32 mouse cellular contexts compared by ENCODE assay signal in the genomic region with DNA sequence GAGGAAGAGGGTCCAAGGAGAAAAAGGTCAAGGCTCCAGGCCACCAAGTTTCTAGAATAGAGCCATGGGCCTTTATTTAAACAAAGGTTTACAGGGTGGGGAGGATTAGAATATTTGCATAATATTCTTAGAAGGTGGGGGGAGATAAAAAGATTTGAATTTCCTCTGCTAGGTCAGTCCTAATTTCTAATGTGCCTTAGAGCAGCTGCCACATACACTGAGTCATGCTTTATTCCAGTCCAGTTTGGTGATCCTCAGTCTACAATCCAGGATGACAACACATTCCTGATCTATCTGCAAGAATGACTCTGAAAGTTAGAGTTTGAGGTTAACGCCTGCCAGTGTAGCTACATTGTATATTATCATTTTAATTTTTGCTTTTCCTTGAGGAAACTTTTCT. TPM values are rescaled to one million over a fixed set of nuclear protein-coding genes. Genes with fewer than 3 reads are reported as not detected.
DNase-seq lines count a peak whose midpoint lies in the region; ATAC-seq and TF ChIP-seq lines count a peak whose summit lies in the region.
"Had no signal": no experiment of that assay in that cellular context is flagged by ENCODE, and none has a peak within 500 bp of the region (broad histone marks: within the 10 kb centered on the region; RNA-seq: fewer than 3 reads in every experiment).

No protein-coding gene starts in this region.

- no peak overlapping the region for H3K4me3 ChIP-seq in midbrain, embryonic 11.5 days (ENCODE audit: low read depth, low read length)
- H3K4me3 ChIP-seq in midbrain, embryonic 13.5 days (replicated peaks) = no peak overlapping the region
- H3K4me3 ChIP-seq in ES-E14 (ENCODE audit: insufficient read depth in 1 of 2, low read depth in 1 of 2, low read length in 2 of 2, poor library complexity in 1 of 2, severe bottlenecking in 1 of 2) = no peak overlapping the region
- no peak overlapping the region for H3K4me3 ChIP-seq in stomach, embryonic 15.5 days (replicated peaks)
- no peak overlapping the region for H3K4me3 ChIP-seq in kidney, embryonic 14.5 days (ENCODE audit: low read length)
- H3K4me3 ChIP-seq: forebrain, embryonic 15.5 days; gastrocnemius, adult 2 months; heart, adult 2 months; heart, embryonic 12.5 days; hindbrain, embryonic 10.5 days; layer of hippocampus, adult 2 months; neural tube, embryonic 13.5 days had no signal

- H3K4me1 ChIP-seq in midbrain, embryonic 11.5 days (ENCODE audit: control insufficient read depth, insufficient read depth, low read length) = peaks cover 14% of the 10 kb centered on the region
- H3K4me1 ChIP-seq in midbrain, embryonic 13.5 days (replicated peaks) = peaks cover 25% of the 10 kb centered on the region
- peaks cover 11 to 33% of the 10 kb centered on the region in 2 experiments for H3K4me1 ChIP-seq in ES-E14 (ENCODE audit: control insufficient read depth in 2 of 2, insufficient read depth in 2 of 2, low read length in 2 of 2, poor library complexity in 1 of 2)
- peaks cover 14% of the 10 kb centered on the region for H3K4me1 ChIP-seq in stomach, embryonic 15.5 days
- H3K4me1 ChIP-seq in kidney, embryonic 14.5 days (ENCODE audit: control insufficient read depth, insufficient read depth, low read length) = peaks cover 11% of the 10 kb centered on the region; the same call in 1 of the 2 replicates

- ATAC-seq in midbrain, embryonic 11.5 days (ENCODE audit: low FRiP score) = no peak
- ATAC-seq in midbrain, embryonic 13.5 days = no peak
- ATAC-seq in stomach, embryonic 15.5 days (ENCODE audit: insufficient read depth, low FRiP score, low read depth) = no peak
- ATAC-seq in kidney, embryonic 14.5 days (ENCODE audit: low FRiP score, low TSS enrichment) = no peak
- no peak for ATAC-seq in frontal cortex, adult (ENCODE audit: low TSS enrichment)
- ATAC-seq: forebrain, embryonic 15.5 days; hindbrain, embryonic 16.5 days; midbrain, embryonic 16.5 days had no signal

- no peaks in the 10 kb centered on the region for H3K36me3 ChIP-seq in midbrain, embryonic 11.5 days (ENCODE audit: control insufficient read depth, insufficient read depth, low read length)
- no peaks in the 10 kb centered on the region for H3K36me3 ChIP-seq in midbrain, embryonic 13.5 days
- peaks cover 8% of the 10 kb centered on the region for H3K36me3 ChIP-seq in ES-E14 (ENCODE audit: control insufficient read depth, insufficient read depth, low read length, poor library complexity, severe bottlenecking)
- H3K36me3 ChIP-seq in stomach, embryonic 15.5 days = no peaks in the 10 kb centered on the region
- no peaks in the 10 kb centered on the region for H3K36me3 ChIP-seq in kidney, embryonic 14.5 days (ENCODE audit: control insufficient read depth, insufficient read depth, low read length)
- H3K36me3 ChIP-seq: forebrain, embryonic 15.5 days; heart, embryonic 12.5 days; hindbrain, embryonic 10.5 days; neural tube, embryonic 13.5 days had no signal

- no peak overlapping the region for H3K4me2 ChIP-seq in midbrain, embryonic 11.5 days
- no peak overlapping the region for H3K4me2 ChIP-seq in midbrain, embryonic 13.5 days (replicated peaks)
- no peak overlapping the region for H3K4me2 ChIP-seq in stomach, embryonic 15.5 days
- H3K4me2 ChIP-seq in kidney, embryonic 14.5 days (replicated peaks; ENCODE audit: low read depth, low read length) = no peak overlapping the region
- H3K4me2 ChIP-seq: forebrain, embryonic 15.5 days; neural tube, embryonic 13.5 days had no signal

- H3K9ac ChIP-seq in midbrain, embryonic 11.5 days (ENCODE audit: low read length) = no peak overlapping the region
- no peak overlapping the region for H3K9ac ChIP-seq in midbrain, embryonic 13.5 days (replicated peaks)
- peak overlapping the region; percentile 56; the same call in 1 of the 2 replicates for H3K9ac ChIP-seq in ES-E14 (ENCODE audit: insufficient read depth, low read depth, low read length, poor library complexity, severe bottlenecking)
- no peak overlapping the region for H3K9ac ChIP-seq in stomach, embryonic 15.5 days
- H3K9ac ChIP-seq in kidney, embryonic 14.5 days (ENCODE audit: low read depth, low read length) = no peak overlapping the region
- H3K9ac ChIP-seq: forebrain, embryonic 15.5 days; heart, embryonic 12.5 days; liver, embryonic 14.5 days; neural tube, embryonic 13.5 days had no signal

- H3K27ac ChIP-seq in midbrain, embryonic 11.5 days (ENCODE audit: low read depth, low read length) = no peak overlapping the region
- no peak overlapping the region for H3K27ac ChIP-seq in midbrain, embryonic 13.5 days
- peak overlapping the region; percentile 84; the same call in 1 of the 2 replicates for H3K27ac ChIP-seq in ES-E14 (ENCODE audit: insufficient read depth, low read depth, low read length, poor library complexity, severe bottlenecking)
- peak overlapping the region; percentile 71; the same call in 1 of the 2 replicates for H3K27ac ChIP-seq in stomach, embryonic 15.5 days
- H3K27ac ChIP-seq in kidney, embryonic 14.5 days (ENCODE audit: low read depth, low read length) = no peak overlapping the region
- H3K27ac ChIP-seq: forebrain, embryonic 15.5 days; heart, adult 2 months; hindbrain, embryonic 10.5 days; layer of hippocampus, adult 2 months; liver, embryonic 14.5 days; macrophage; neural tube, embryonic 13.5 days had no signal

- no peaks in the 10 kb centered on the region for H3K9me3 ChIP-seq in midbrain, embryonic 11.5 days (ENCODE audit: control insufficient read depth, low read length)
- H3K9me3 ChIP-seq in midbrain, embryonic 13.5 days = no peaks in the 10 kb centered on the region
- H3K9me3 ChIP-seq in ES-E14 (ENCODE audit: control insufficient read depth, insufficient read depth, low read depth, low read length) = no peaks in the 10 kb centered on the region
- H3K9me3 ChIP-seq in stomach, embryonic 15.5 days = no peaks in the 10 kb centered on the region
- no peaks in the 10 kb centered on the region for H3K9me3 ChIP-seq in kidney, embryonic 14.5 days (ENCODE audit: control insufficient read depth, low read length)
- H3K9me3 ChIP-seq: forebrain, embryonic 15.5 days; heart, embryonic 12.5 days; hindbrain, embryonic 10.5 days; neural tube, embryonic 13.5 days had no signal

- peak; percentile 77 for DNase-seq in midbrain, embryonic 11.5 days (ENCODE audit: low spot score, missing footprints)
- no peak for DNase-seq in ES-E14 (ENCODE audit: low read depth, low spot score)
- no peak for DNase-seq in natural killer cell, adult 2 months (ENCODE audit: low spot score in 2 of 2)
- DNase-seq: adrenal gland, adult 8-10 months; cerebellum, adult 2 months; cerebellum, postnatal 14 days; gastrocnemius, adult 2 months; gastrocnemius, postnatal 36 days; heart, adult 2 months; heart, postnatal 10 days; kidney, adult 18-20 months; kidney, postnatal 36 days; liver; lung, adult 2 months; lung, postnatal 10 days; retina, postnatal 1 day; right cerebral cortex, postnatal 14 days; thymus, adult 18-20 months; thymus, postnatal 25 days had no signal

- 92% methylated on average over 1 of the region's 1 CpGs for WGBS in midbrain, embryonic 11.5 days
- WGBS in midbrain, embryonic 13.5 days = 97% methylated on average over 1 of the region's 1 CpGs
- WGBS in stomach, embryonic 15.5 days = 87% methylated on average over 1 of the region's 1 CpGs
- 86% methylated on average over 1 of the region's 1 CpGs for WGBS in kidney, embryonic 14.5 days

- no peaks in the 10 kb centered on the region; the same call in 1 of the 2 replicates for H3K27me3 ChIP-seq in midbrain, embryonic 11.5 days (ENCODE audit: control insufficient read depth, insufficient read depth, low read length)
- H3K27me3 ChIP-seq in midbrain, embryonic 13.5 days = 0 out of 2 replicates have a peak, but pooled peaks cover 5% of the 10 kb centered on the region
- no peaks in the 10 kb centered on the region for H3K27me3 ChIP-seq in stomach, embryonic 15.5 days (replicated peaks)
- no peaks in the 10 kb centered on the region for H3K27me3 ChIP-seq in kidney, embryonic 14.5 days (ENCODE audit: control insufficient read depth, insufficient read depth, low read length)
- H3K27me3 ChIP-seq: forebrain, embryonic 15.5 days; heart, embryonic 12.5 days; neural tube, embryonic 13.5 days had no signal

- in situ Hi-C loops in ES-E14 (cut with MboI; ENCODE audit: low sequenced_read_pairs in 2 of 2, unreplicated experiment in 2 of 2) = no loop called here

TF ChIP-seq in ES-E14, 5 proteins besides CTCF, POLR2A, EP300 and RAD21:
- TF ChIP-seq ZNF384 (IDR thresholded peaks at IDR 0.05; ENCODE audit: low read depth, low read length) = 0 out of 2 replicates have a peak, but pooled peaks have one; percentile 16
- TF ChIP-seq MAFK (IDR thresholded peaks at IDR 0.05; ENCODE audit: insufficient read depth, low read depth, low read length) = no peak

RNA-seq across cellular contexts. Expression of a gene that starts 0.8 kb away (rescaled TPM):
- 22.3 and 23.1 TPM in 2 replicates for polyA plus RNA-seq in midbrain, embryonic 11.5 days (2014; fragmentation: Nextera tagmentation; extraction: Ambion mirVana)
- 11.3 and 11.7 TPM in 2 replicates for polyA plus RNA-seq in midbrain, embryonic 13.5 days (2015; fragmentation: Nextera tagmentation; extraction: Ambion mirVana)
- 71.7 and 77.4 TPM in 2 replicates for total RNA-seq in ES-E14 (2012; rRNA removed)
- polyA plus RNA-seq in stomach, embryonic 15.5 days (2015; fragmentation: Nextera tagmentation; extraction: Ambion mirVana) = 11.5 and 12.6 TPM in 2 replicates
- 18.0 and 22.4 TPM in 2 replicates for polyA plus RNA-seq in kidney, embryonic 14.5 days (2014; fragmentation: Nextera tagmentation; extraction: Ambion mirVana)

Comparison
In these comparisons a context has a peak if more than half of its experiments do, and no peak if none do; other contexts are left out.
1. H3K27ac ChIP-seq: peak in ES-E14 (single experiment) and stomach, embryonic 15.5 days (single experiment); none in midbrain, embryonic 11.5 days (single experiment), midbrain, embryonic 13.5 days (single experiment) and kidney, embryonic 14.5 days (single experiment).